Mouse (Mus musculus) lung, postnatal 0 days (tissue): ENCODE measurements at regions not wholly inside any gene's neighbourhood (a gene's known extent, or its start where the extent isn't known, plus 50 kb on each side); places are given as distances from the start of the nearest gene placed in this dataset.
"Not testable (repeated sequence)": the region's sequence is repeated elsewhere in the genome, so short reads cannot be mapped to it uniquely, and the experiment has no call there.

ENCODE experiments used
- CTCF ChIP-seq: IDR thresholded peaks from 2 replicates; pipeline ENCODE4 v1.5.1; 2016; ENCODE audit warnings: antibody characterized with exemption, mild to moderate bottlenecking
- EP300 ChIP-seq: IDR thresholded peaks from 2 replicates; pipeline ENCODE4 v1.6.1; 2016; ENCODE audit warnings: antibody characterized with exemption, mild to moderate bottlenecking, control low read depth

- not testable (repeated sequence) for TF ChIP-seq CTCF, EP300
Measured at GRCm38 (mm10) chr13:3037010-3037409, 500.9 kb upstream of the Gdi2 start.
